In genomic region chr5:136568026-136568765, GRCm38 (mm10) we compare ENCODE assay signal across 8 mouse cellular contexts. TPM values are rescaled to one million over a fixed set of nuclear protein-coding genes. Genes with fewer than 3 reads are reported as not detected.
DNase-seq lines count a peak whose midpoint lies in the region; ATAC-seq and TF ChIP-seq lines count a peak whose summit lies in the region.

No protein-coding gene starts in this region.

- ATAC-seq in forebrain, embryonic 15.5 days (replicated peaks): 0 out of 2 replicates have a peak, but pooled peaks have one; percentile 1
- peak; percentile 7; the same call in 1 of the 2 replicates for ATAC-seq in intestine, embryonic 14.5 days (replicated peaks; ENCODE audit: low FRiP score, low TSS enrichment, low read depth)
- ATAC-seq in liver, postnatal 0 days: no peak

- peak overlapping the region; percentile 85 for H3K4me3 ChIP-seq in layer of hippocampus, adult 2 months
- H3K4me3 ChIP-seq in forebrain, embryonic 15.5 days: peak overlapping the region; percentile 76
- H3K4me3 ChIP-seq in intestine, embryonic 14.5 days (ENCODE audit: low read depth, low read length): peak overlapping the region; percentile 78
- peak overlapping the region; percentile 99 for H3K4me3 ChIP-seq in liver, postnatal 0 days (ENCODE audit: low read depth, low read length)
- peak overlapping the region; percentile 99 for H3K4me3 ChIP-seq in olfactory bulb, adult 2 months (ENCODE audit: insufficient read depth, low read depth, low read length)

- TF ChIP-seq EP300 in liver, postnatal 0 days (IDR thresholded peaks at IDR 0.05; ENCODE audit: low read depth): no peak

- under 1% methylated on average over 36 of the region's 36 CpGs for WGBS in forebrain, embryonic 15.5 days
- under 1% methylated on average over 36 of the region's 36 CpGs for WGBS in intestine, embryonic 14.5 days
- under 1% methylated on average over 36 of the region's 36 CpGs for WGBS in liver, postnatal 0 days (ENCODE audit: insufficient replicate concordance)
- WGBS in olfactory bulb, adult 2 months: under 1% methylated on average over 36 of the region's 36 CpGs

- H3K4me1 ChIP-seq in forebrain, embryonic 15.5 days: peaks cover 36% of the 10 kb centered on the region
- peaks cover 19% of the 10 kb centered on the region for H3K4me1 ChIP-seq in intestine, embryonic 14.5 days (replicated peaks; ENCODE audit: control insufficient read depth, insufficient read depth, low read length)
- H3K4me1 ChIP-seq in liver, postnatal 0 days (ENCODE audit: insufficient read depth): peaks cover 9% of the 10 kb centered on the region
- peaks cover 8% of the 10 kb centered on the region for H3K4me1 ChIP-seq in olfactory bulb, adult 2 months (ENCODE audit: control insufficient read depth, insufficient read depth, low read length)

- H3K9me3 ChIP-seq in forebrain, embryonic 15.5 days: no peaks in the 10 kb centered on the region
- H3K9me3 ChIP-seq in intestine, embryonic 14.5 days (ENCODE audit: control insufficient read depth, low read length): no peaks in the 10 kb centered on the region
- no peaks in the 10 kb centered on the region for H3K9me3 ChIP-seq in liver, postnatal 0 days (ENCODE audit: low read length)

- no peak for TF ChIP-seq POLR2A in olfactory bulb, adult 2 months (IDR thresholded peaks at IDR 0.05; ENCODE audit: insufficient read depth, low read depth, low read length)

- no peak for DNase-seq in layer of hippocampus, adult 2 months (ENCODE audit: low spot score in 2 of 2)
- DNase-seq in layer of hippocampus, adult 18-20 months (ENCODE audit: low spot score in 2 of 2): no peak
- DNase-seq in adrenal gland, postnatal 4 days (ENCODE audit: low spot score in 2 of 2): peak; percentile 16 to 24
- no peak for DNase-seq in intestine, embryonic 14.5 days (ENCODE audit: low spot score)
- DNase-seq in liver, postnatal 0 days: peak; percentile 55
- DNase-seq in thymus, postnatal 14 days: peak; percentile 76

- peak overlapping the region; percentile 95 for H3K4me2 ChIP-seq in forebrain, embryonic 15.5 days (replicated peaks)
- peak overlapping the region; percentile 98 for H3K4me2 ChIP-seq in intestine, embryonic 14.5 days (ENCODE audit: low read length)
- H3K4me2 ChIP-seq in liver, postnatal 0 days (ENCODE audit: low read depth, low read length): peak overlapping the region; percentile 100

- H3K27me3 ChIP-seq in forebrain, embryonic 15.5 days: peaks cover 40% of the 10 kb centered on the region
- H3K27me3 ChIP-seq in intestine, embryonic 14.5 days (replicated peaks; ENCODE audit: control insufficient read depth, insufficient read depth, low read length): peaks cover 20% of the 10 kb centered on the region
- peaks cover 29% of the 10 kb centered on the region for H3K27me3 ChIP-seq in liver, postnatal 0 days (ENCODE audit: insufficient read depth, low read length)

- H3K36me3 ChIP-seq in forebrain, embryonic 15.5 days: no peaks in the 10 kb centered on the region
- H3K36me3 ChIP-seq in intestine, embryonic 14.5 days (ENCODE audit: control insufficient read depth, insufficient read depth, low read length): no peaks in the 10 kb centered on the region
- no peaks in the 10 kb centered on the region for H3K36me3 ChIP-seq in liver, postnatal 0 days (replicated peaks; ENCODE audit: insufficient read depth, low read length)

- peak overlapping the region; percentile 90 for H3K9ac ChIP-seq in forebrain, embryonic 15.5 days (replicated peaks)
- peak overlapping the region; percentile 94 for H3K9ac ChIP-seq in intestine, embryonic 14.5 days (ENCODE audit: low read length)
- peak overlapping the region; percentile 84 for H3K9ac ChIP-seq in liver, postnatal 0 days (replicated peaks)

- no peak for TF ChIP-seq CTCF in layer of hippocampus, adult 2 months (conservative IDR thresholded peaks at IDR 0.05)
- TF ChIP-seq CTCF in liver, postnatal 0 days (IDR thresholded peaks at IDR 0.05; ENCODE audit: low read depth): no peak
- TF ChIP-seq CTCF in olfactory bulb, adult 2 months (IDR thresholded peaks at IDR 0.05; ENCODE audit: insufficient read depth, low read depth, low read length): no peak

- H3K27ac ChIP-seq in layer of hippocampus, adult 2 months: no peak overlapping the region; the same call in 1 of the 2 replicates
- no peak overlapping the region for H3K27ac ChIP-seq in forebrain, embryonic 15.5 days (replicated peaks)
- no peak overlapping the region for H3K27ac ChIP-seq in intestine, embryonic 14.5 days (ENCODE audit: low read depth)
- no peak overlapping the region for H3K27ac ChIP-seq in liver, postnatal 0 days (ENCODE audit: low read depth)
- H3K27ac ChIP-seq in olfactory bulb, adult 2 months (ENCODE audit: insufficient read depth, low read depth, low read length): no peak overlapping the region

RNA-seq across cellular contexts. Expression of gene Cux1, which starts 0.9 kb away (rescaled TPM):
- 10 to 100 TPM; 34.5 to 36.4 TPM for total RNA-seq in layer of hippocampus, adult 2 months (2021)
- total RNA-seq in layer of hippocampus, adult 18-20 months (2021): 10 to 100 TPM; 38.2 to 39.5 TPM
- 100 to 1,000 TPM; 109 to 111 TPM for total RNA-seq in adrenal gland, postnatal 4 days (2021)
- 144 and 146 TPM in 2 replicates for polyA plus RNA-seq in forebrain, embryonic 15.5 days (2015; fragmentation: Nextera tagmentation; extraction: Ambion mirVana)
- polyA plus RNA-seq in intestine, embryonic 14.5 days (2014; fragmentation: Nextera tagmentation; extraction: Ambion mirVana): 72.7 and 77.8 TPM in 2 replicates
- polyA plus RNA-seq in liver, postnatal 0 days (2015; fragmentation: Nextera tagmentation; extraction: Ambion mirVana): 9.2 and 10.7 TPM in 2 replicates
- polyA plus RNA-seq in olfactory bulb, adult 2 months (2012; ENCODE audit: insufficient read depth, insufficient read length, low replicate concordance, missing spikeins): 237 and 284 TPM in 2 replicates

Comparison
In these comparisons a context has a peak if more than half of its experiments do, and no peak if none do; other contexts are left out.
1. DNase-seq: peak in adrenal gland, postnatal 4 days (2 of 2), liver, postnatal 0 days (single experiment) and thymus, postnatal 14 days (single experiment); none in layer of hippocampus, adult 2 months (0 of 2), layer of hippocampus, adult 18-20 months (0 of 2) and intestine, embryonic 14.5 days (single experiment).
2. Peak in every context shown above with its lines, with median percentiles within 50 percentile points of each other: H3K4me3 ChIP-seq, H3K4me2 ChIP-seq and H3K9ac ChIP-seq.